Mouse (Mus musculus) intestine, embryonic 15.5 days (tissue): ENCODE data around the gene S100a8. TPM values are rescaled to one million over a fixed set of nuclear protein-coding genes. Genes with fewer than 3 reads are reported as not detected.

ENCODE experiments used
- ATAC-seq: fragments of 200-750 bp; cut with Nextera tagmentation; 2 replicates; pipeline ENCODE4 v1.8.0; 2017; ENCODE audit warnings: moderate TSS enrichment, moderate library complexity
- H3K27ac ChIP-seq: fragments of 300-500 bp; sonication (generic); 2 replicates; pipeline ENCODE4 v1.5.1; 2015; ENCODE audit warnings: mild to moderate bottlenecking, inconsistent platforms
- H3K27me3 ChIP-seq: fragments of 300-500 bp; sonication (generic); replicated peaks from 2 replicates; pipeline ENCODE4 v1.6.1; 2015; ENCODE audit warnings: inconsistent platforms
- H3K36me3 ChIP-seq: fragments of 300-500 bp; sonication (generic); 2 replicates; pipeline ENCODE4 v1.6.1; 2015; ENCODE audit warnings: inconsistent platforms
- H3K4me1 ChIP-seq: fragments of 300-500 bp; sonication (generic); replicated peaks from 2 replicates; pipeline ENCODE4 v1.6.1; 2015; ENCODE audit warnings: inconsistent platforms
- H3K4me2 ChIP-seq: fragments of 300-500 bp; sonication (generic); replicated peaks from 2 replicates; pipeline ENCODE4 v1.6.1; 2015; ENCODE audit warnings: mild to moderate bottlenecking, inconsistent platforms
- H3K4me3 ChIP-seq: fragments of 300-500 bp; sonication (generic); replicated peaks from 2 replicates; pipeline ENCODE4 v1.5.1; 2015; ENCODE audit warnings: inconsistent platforms
- H3K9ac ChIP-seq: fragments of 300-500 bp; sonication (generic); 2 replicates; pipeline ENCODE4 v1.6.1; 2015; ENCODE audit warnings: inconsistent platforms
- H3K9me3 ChIP-seq: fragments of 300-500 bp; sonication (generic); 2 replicates; pipeline ENCODE4 v1.6.1; 2016; ENCODE audit warnings: inconsistent platforms
- WGBS: fragments of 180-500 bp; shearing (Covaris S2); methylation state at CpG from one replicate; pipeline ENCODE4 v1.1.7; 2015; 5-methylcytosine and 5-hydroxymethylcytosine counted together
- polyA plus RNA-seq: library from polyadenylated mRNA; unstranded; fragments of >200 nt; fragmentation: Nextera tagmentation; extraction: Ambion mirVana; gene quantifications from 2 replicates; pipeline ENCODE4 v1.2.1, GENCODE M21; 2015

The S100a8 gene
- polyA plus RNA-seq, 1 experiment from 2014 or later, result 30.3 TPM

DNA sequence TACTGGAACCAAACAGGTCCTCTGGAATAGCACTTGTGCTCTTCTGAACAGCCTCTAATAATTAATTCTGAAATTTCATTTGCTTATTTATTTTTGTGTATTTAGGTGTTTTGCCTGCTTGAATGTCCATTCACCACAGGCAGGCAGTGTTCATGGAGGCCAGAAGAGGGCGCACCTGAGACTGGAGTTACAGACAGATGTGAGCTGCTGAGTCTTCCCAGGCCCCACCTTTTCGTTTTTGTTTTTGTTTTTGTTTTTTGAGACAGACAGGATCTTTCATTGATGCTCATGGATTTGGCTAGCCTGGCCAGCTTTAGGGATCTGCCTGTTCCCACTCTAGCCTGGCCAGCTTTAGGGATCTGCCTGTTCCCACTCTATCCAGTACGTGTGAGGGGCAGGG is 24.6 kb upstream of the S100a8 start:
- WGBS, result 51% methylated on average over 3 of the region's 3 CpGs
- no peaks in the 10 kb centered on the region for H3K4me1 ChIP-seq
- no peaks in the 10 kb centered on the region for H3K27me3 ChIP-seq
- H3K4me3 ChIP-seq, result no peak overlapping the region
- H3K4me2 ChIP-seq, result no peak overlapping the region
- no peaks in the 10 kb centered on the region for H3K36me3 ChIP-seq
- no peak overlapping the region for H3K9ac ChIP-seq
- no peak overlapping the region for H3K27ac ChIP-seq
- ATAC-seq, result no peak
- no peaks in the 10 kb centered on the region for H3K9me3 ChIP-seq

DNA sequence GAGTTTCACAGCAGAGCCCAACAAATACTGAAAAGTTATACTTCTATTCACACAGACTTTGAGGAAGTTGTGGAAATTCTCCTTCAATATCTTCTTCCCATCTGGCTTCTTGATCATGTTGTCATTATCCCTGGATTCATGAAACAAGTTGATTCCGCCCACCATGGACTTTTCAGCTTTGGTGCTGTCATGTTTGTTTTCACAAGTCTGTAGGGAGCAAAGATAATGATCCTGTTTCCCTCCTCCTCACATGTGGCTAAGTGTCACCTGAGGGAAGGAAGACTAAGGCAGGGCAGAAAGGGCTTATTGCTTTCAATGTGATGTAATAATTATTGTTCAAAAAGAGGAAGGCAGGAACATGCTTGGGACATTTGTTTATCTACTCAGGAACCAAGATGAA is 21.5 kb upstream of the S100a8 start:
- Histone ChIP-seq H3K27ac (no peak overlapping the region), H3K4me1 (no peaks in the 10 kb centered on the region), H3K36me3 (no peaks in the 10 kb centered on the region), H3K4me3 (no peak overlapping the region), H3K4me2 (no peak overlapping the region), H3K9me3 (no peaks in the 10 kb centered on the region), H3K27me3 (no peaks in the 10 kb centered on the region), H3K9ac (no peak overlapping the region)
- no peak for ATAC-seq
- 88% methylated on average over 1 of the region's 1 CpGs for WGBS

DNA sequence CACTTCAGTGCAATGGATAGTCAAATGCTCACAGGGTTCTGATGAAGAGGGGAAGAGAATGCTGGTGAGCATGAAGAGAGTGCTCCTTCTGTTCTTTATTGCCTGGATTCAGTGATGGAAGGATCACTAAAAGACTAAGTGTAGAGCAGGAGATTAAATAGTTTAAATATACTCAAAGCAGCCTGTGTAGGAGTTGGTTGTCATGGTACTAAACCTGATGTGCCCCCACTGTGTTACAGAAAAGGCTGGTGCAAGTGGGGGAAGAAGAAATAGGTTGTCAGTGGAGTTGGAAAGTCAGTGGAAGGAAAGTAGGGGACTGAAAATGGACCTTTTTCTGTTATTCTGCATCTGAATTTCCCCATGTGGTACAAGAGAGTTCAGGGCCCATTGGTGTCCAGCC is 19.8 kb upstream of the S100a8 start:
- no peak overlapping the region for H3K4me2 ChIP-seq
- H3K9ac ChIP-seq, result no peak overlapping the region
- no peaks in the 10 kb centered on the region for H3K4me1 ChIP-seq
- H3K9me3 ChIP-seq, result no peaks in the 10 kb centered on the region
- no peak overlapping the region for H3K4me3 ChIP-seq
- no peaks in the 10 kb centered on the region for H3K36me3 ChIP-seq
- H3K27me3 ChIP-seq, result no peaks in the 10 kb centered on the region; the same call in 1 of the 2 replicates
- ATAC-seq, result no peak
- no peak overlapping the region for H3K27ac ChIP-seq

DNA sequence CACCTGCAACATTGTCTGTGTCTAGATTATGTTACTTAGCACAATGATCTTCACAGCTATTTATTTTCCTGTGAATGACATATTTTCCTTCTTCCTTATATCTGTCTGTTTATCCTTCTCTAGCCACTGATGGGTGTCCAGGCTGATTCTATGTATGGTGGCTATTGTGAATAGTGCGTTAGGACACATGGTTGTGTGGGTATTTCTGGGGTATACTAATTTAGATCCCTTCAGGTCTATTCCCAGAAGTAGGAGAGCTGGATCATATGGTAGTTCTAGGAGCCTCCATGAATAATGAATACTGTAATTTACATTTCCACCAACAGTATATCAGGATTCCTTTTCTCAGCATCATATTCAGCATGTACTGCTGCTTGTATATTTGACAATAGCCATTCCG is 18.9 kb upstream of the S100a8 start:
- H3K36me3 ChIP-seq, result no peaks in the 10 kb centered on the region
- no peak overlapping the region for H3K4me3 ChIP-seq
- no peaks in the 10 kb centered on the region for H3K4me1 ChIP-seq
- H3K9me3 ChIP-seq, result no peaks in the 10 kb centered on the region
- no peak overlapping the region for H3K9ac ChIP-seq
- 92% methylated on average over 2 of the region's 2 CpGs for WGBS
- no peak for ATAC-seq
- H3K4me2 ChIP-seq, result no peak overlapping the region
- no peaks in the 10 kb centered on the region; the same call in 1 of the 2 replicates for H3K27me3 ChIP-seq
- no peak overlapping the region for H3K27ac ChIP-seq

DNA sequence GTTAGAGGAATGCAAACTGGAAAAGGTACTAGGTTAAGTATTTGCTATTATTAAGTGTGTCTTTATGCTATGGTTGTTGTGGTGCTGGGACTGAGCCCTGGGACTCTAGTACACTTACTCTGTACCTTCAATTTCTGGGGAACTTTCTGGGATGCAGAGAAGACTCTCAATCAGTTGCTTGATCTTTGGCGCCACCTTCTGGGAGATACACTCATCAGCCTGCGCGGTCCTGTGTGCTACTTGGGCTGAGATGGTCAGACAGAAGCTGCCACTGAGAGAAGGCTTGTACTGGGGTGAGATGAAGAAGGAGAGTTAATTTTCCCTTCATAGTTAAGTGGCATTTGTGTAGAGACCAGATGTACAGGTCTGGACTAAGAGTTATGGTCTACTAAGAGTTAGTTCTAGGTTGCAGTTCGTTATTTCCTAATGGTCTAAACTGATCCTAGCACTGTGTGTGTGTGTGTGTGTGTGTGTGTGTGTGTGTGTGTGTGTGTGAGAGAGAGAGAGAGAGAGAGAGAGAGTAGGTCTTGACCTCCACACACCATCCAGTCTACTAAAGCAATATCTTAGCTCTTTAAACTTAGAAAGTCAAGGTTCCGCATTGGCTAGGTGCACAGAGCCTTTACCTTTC is 15.8 kb upstream of the S100a8 start:
- no peak overlapping the region for H3K4me3 ChIP-seq
- no peak overlapping the region for H3K27ac ChIP-seq
- H3K9me3 ChIP-seq, result no peaks in the 10 kb centered on the region
- H3K4me1 ChIP-seq, result no peaks in the 10 kb centered on the region
- peaks cover 5% of the 10 kb centered on the region for H3K27me3 ChIP-seq
- no peak overlapping the region for H3K4me2 ChIP-seq
- 37% methylated on average over 5 of the region's 5 CpGs for WGBS
- ATAC-seq, result peak; percentile 81
- no peak overlapping the region for H3K9ac ChIP-seq
- H3K36me3 ChIP-seq, result no peaks in the 10 kb centered on the region

DNA sequence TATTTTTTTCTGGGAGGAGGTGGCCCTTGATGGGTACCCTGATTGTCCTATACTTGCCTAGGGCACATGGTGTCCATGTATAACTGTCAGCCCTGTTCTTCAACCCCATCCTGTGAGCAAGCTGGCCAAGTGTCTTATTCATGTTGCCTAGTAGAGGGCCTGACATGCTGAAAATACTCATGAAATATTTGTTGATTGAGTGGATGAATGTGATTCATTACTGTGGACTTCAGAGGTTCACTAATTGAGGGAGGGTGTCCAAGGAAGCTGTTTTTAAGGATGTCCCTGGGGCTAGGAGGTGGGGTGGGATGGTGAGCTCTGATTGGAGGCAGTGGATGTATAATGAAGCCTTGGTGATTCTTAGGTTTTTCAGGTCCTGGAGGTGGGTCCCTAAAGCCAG is 15.1 kb upstream of the S100a8 start, which contains the start of gene S100a7a:
TSS of gene S100a7a (plus strand) at position 301 of the 400 bp plus-strand sequence.
- H3K27me3 ChIP-seq, result peaks cover 5% of the 10 kb centered on the region
- no peak within 1 kb of the TSS for H3K27ac ChIP-seq
- no peaks in the 10 kb centered on the region for H3K9me3 ChIP-seq
- no peak within 1 kb of the TSS for H3K4me3 ChIP-seq
- no peak within 1 kb of the TSS for H3K4me2 ChIP-seq
- H3K4me1 ChIP-seq, result no peaks in the 10 kb centered on the region
- ATAC-seq, result no peak
- no peaks in the 10 kb centered on the region for H3K36me3 ChIP-seq
- no peak within 1 kb of the TSS for H3K9ac ChIP-seq

DNA sequence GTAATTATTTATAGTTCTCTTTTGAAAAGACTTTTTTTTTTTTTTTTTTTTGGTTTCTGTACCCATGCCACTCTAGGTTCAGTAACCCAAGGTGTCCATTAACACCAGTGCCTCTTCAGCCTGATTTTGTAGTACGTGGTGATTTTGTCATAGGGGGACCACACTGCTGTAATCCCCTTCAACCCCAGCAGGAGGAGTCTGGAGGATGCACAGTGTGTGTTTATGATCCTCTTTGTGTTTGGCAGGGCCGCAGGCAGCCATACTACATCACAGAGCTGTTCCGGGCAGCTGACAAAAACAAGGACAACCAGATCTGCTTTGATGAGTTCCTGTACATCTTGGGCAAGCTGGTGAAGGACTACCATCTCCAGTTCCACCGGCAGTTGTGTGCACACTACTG is 11.4 kb upstream of the S100a8 start:
- no peaks in the 10 kb centered on the region for H3K9me3 ChIP-seq
- H3K27me3 ChIP-seq, result peaks cover 5% of the 10 kb centered on the region
- no peak for ATAC-seq
- no peaks in the 10 kb centered on the region for H3K4me1 ChIP-seq
- H3K4me2 ChIP-seq, result no peak overlapping the region
- H3K27ac ChIP-seq, result no peak overlapping the region
- H3K4me3 ChIP-seq, result no peak overlapping the region
- H3K36me3 ChIP-seq, result no peaks in the 10 kb centered on the region
- no peak overlapping the region for H3K9ac ChIP-seq
- whole genome bisulfite sequencing, result 69% methylated on average over 4 of the region's 4 CpGs

DNA sequence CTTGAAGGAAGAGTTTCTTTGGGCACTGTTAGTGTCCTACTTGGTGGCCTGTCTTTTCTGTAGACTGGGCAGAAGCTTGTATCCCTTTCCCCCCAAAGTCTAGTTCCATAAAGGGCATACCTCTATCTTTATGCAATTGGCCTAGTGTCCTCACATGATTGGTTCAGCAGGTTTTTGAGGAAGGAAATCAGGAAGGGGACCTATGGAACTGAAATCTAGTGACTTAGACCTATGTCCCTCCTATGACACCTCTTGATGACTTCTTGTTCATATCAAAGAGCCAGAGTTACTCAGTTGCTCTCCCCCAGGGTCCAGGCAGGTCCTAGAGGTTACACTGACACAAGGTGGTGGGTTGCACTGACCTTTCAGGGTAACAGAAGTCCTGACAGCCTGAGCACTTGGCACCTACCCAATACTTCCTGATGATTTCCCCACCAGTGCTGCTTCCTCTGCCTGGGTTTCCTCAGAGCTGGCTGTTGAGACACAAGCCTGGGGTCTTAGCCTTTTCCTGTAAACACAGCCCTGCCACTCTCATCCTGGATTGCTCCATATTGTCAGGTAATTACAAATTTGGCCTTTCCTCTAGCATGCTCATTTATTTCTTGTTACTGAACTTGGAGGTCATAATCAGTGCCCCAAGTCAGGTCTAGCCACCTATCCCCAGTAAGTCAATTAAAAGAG is 9.3 kb upstream of the S100a8 start:
- H3K4me2 ChIP-seq, result no peak overlapping the region
- no peak overlapping the region for H3K27ac ChIP-seq
- no peak overlapping the region for H3K9ac ChIP-seq
- no peak overlapping the region for H3K4me3 ChIP-seq
- no peaks in the 10 kb centered on the region for H3K9me3 ChIP-seq
- ATAC-seq, result no peak
- peaks cover 5% of the 10 kb centered on the region; the same call in 1 of the 2 replicates for H3K27me3 ChIP-seq
- no peaks in the 10 kb centered on the region for H3K36me3 ChIP-seq
- no peaks in the 10 kb centered on the region for H3K4me1 ChIP-seq

DNA sequence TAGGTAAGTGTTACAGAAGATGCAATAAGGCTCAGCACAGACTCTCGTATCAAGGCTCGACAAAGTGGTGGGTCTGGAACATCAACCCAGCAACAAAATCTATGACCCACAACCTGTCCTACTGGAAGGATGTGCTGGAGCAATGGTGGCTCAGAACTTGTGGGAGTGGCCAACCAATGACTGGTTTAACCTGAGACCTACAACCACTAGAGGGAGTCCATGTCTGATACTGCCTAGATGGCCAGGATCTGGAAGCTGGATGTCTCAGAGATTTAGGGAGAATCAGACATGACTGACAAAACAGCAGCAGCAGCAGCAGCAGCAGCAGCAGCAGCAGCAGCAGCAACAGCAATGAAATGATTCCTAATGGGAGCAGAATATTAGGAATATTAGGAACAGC is 4.6 kb upstream of the S100a8 start:
- H3K27ac ChIP-seq, result no peak overlapping the region
- 81% methylated on average over 2 of the region's 2 CpGs for WGBS
- no peak overlapping the region for H3K9ac ChIP-seq
- H3K4me3 ChIP-seq, result no peak overlapping the region
- no peak for ATAC-seq
- H3K27me3 ChIP-seq, result no peaks in the 10 kb centered on the region
- no peak overlapping the region for H3K4me2 ChIP-seq
- H3K9me3 ChIP-seq, result no peaks in the 10 kb centered on the region
- no peaks in the 10 kb centered on the region for H3K36me3 ChIP-seq
- no peaks in the 10 kb centered on the region for H3K4me1 ChIP-seq

DNA sequence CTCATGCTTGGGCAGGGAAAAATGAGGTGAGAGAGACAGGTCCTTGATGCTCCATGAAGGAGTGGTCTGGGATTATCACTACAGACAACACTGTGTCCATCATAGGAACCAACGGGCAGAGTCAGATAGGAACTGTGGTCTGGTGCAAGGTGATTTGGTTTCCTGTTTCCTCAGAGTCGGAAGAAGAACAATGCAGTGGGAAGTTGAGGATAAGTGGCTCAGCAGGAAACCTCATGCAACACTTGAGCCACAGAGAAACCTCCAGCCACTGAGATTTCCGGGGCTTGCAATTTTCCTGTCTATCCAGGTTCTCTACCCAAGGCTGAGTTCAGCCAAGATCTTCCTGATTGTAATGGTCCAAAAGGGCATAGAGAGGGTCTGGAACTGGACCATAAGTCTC is 9.9 kb downstream of the S100a8 start:
- H3K27me3 ChIP-seq, result no peaks in the 10 kb centered on the region
- WGBS, result 60% methylated on average over 3 of the region's 3 CpGs
- no peak overlapping the region for H3K4me3 ChIP-seq
- H3K36me3 ChIP-seq, result no peaks in the 10 kb centered on the region
- no peak overlapping the region for H3K4me2 ChIP-seq
- no peaks in the 10 kb centered on the region for H3K9me3 ChIP-seq
- H3K9ac ChIP-seq, result no peak overlapping the region
- H3K4me1 ChIP-seq, result no peaks in the 10 kb centered on the region
- no peak for ATAC-seq
- H3K27ac ChIP-seq, result no peak overlapping the region

DNA sequence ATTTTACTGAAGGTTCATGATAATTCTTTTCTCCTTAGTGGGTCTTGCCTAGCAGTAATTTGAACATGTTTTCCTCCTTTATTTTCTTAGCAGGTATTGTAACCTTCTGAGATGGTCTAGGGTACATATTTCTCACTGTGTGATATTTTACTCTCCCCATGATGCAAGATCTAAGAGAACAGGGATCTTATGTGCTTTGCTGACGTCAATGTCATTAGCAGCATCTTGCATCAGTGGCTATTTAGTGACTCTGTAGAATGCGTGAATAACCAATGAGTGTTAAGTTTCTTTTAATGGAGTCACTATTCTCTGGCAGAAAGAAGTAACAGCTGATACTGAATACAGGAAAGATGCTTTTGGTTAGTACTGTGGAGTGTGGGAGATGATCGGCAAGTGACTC is 15.2 kb downstream of the S100a8 start:
- H3K9me3 ChIP-seq, result no peaks in the 10 kb centered on the region
- no peaks in the 10 kb centered on the region for H3K27me3 ChIP-seq
- WGBS, result 85% methylated on average over 3 of the region's 3 CpGs
- ATAC-seq, result no peak
- H3K4me3 ChIP-seq, result no peak overlapping the region
- no peak overlapping the region for H3K9ac ChIP-seq
- H3K27ac ChIP-seq, result no peak overlapping the region
- H3K4me1 ChIP-seq, result no peaks in the 10 kb centered on the region
- H3K4me2 ChIP-seq, result no peak overlapping the region
- H3K36me3 ChIP-seq, result no peaks in the 10 kb centered on the region

DNA sequence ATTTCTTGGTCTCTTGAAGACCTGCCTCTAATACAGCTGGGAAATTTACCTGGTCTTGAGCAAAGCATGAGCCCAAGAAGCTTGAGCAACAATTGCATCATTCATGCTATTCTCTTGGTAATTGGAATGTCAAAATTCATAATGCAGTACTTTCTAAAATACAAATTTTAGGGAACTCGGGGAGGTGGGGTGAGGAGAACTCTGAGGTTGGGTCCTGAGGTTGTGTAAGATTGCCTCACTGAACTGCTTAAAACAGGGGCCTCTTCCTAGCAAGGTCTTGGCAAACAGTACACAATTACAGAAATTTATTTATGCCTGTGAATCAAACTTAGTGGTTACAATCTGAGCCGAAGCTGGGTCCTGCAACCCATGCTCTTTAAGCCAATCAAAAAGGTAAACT is 18.1 kb downstream of the S100a8 start:
- no peak for ATAC-seq
- Histone ChIP-seq H3K4me2 (no peak overlapping the region), H3K27me3 (no peaks in the 10 kb centered on the region), H3K9ac (no peak overlapping the region), H3K4me1 (no peaks in the 10 kb centered on the region), H3K4me3 (no peak overlapping the region), H3K36me3 (no peaks in the 10 kb centered on the region), H3K27ac (no peak overlapping the region), H3K9me3 (no peaks in the 10 kb centered on the region)
- WGBS, result 85% methylated on average over 2 of the region's 2 CpGs

DNA sequence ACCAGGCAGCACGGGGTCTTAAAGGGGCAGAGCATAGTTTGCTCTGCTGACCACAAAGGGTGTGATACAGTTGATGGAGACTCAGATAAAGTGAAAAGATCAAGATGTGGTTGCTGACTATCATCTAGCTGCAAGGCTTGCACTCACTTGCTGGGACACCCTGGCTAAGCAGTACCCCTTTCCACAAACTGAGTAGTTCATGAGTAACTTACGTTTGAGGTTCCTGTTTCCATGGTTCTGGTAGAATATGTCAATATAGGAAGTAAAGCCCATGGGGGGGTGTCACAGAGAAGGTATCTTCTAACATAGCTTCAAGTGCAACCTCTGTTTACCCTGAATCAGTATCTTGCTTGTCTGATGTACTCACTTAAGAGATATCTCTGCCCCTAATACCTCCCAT is 24.7 kb downstream of the S100a8 start:
- no peak overlapping the region for H3K4me3 ChIP-seq
- no peaks in the 10 kb centered on the region for H3K27me3 ChIP-seq
- no peak overlapping the region for H3K9ac ChIP-seq
- H3K36me3 ChIP-seq, result no peaks in the 10 kb centered on the region
- no peaks in the 10 kb centered on the region for H3K4me1 ChIP-seq
- H3K9me3 ChIP-seq, result no peaks in the 10 kb centered on the region
- no peak overlapping the region for H3K27ac ChIP-seq
- WGBS, result 81% methylated on average over 2 of the region's 2 CpGs
- ATAC-seq, result no peak
- no peak overlapping the region for H3K4me2 ChIP-seq
